Mouse (Mus musculus) hindbrain, postnatal 0 days (tissue): ENCODE data around the gene Gnai2. TPM values are rescaled to one million over a fixed set of nuclear protein-coding genes. Genes with fewer than 3 reads are reported as not detected.
"Not testable (repeated sequence)": the region's sequence is repeated elsewhere in the genome, so short reads cannot be mapped to it uniquely, and the experiment has no call there.

ENCODE experiments used
- ATAC-seq: fragments of 200-750 bp; cut with Nextera tagmentation; 2 replicates; pipeline ENCODE4 v1.8.0; 2017; ENCODE audit warnings: mild to moderate bottlenecking, moderate TSS enrichment, moderate library complexity
- DNase-seq: peaks from one replicate; pipeline ENCODE4 v3.0.0-alpha.2; 2015; ENCODE audit warnings: low spot score
- H3K27ac ChIP-seq: fragments of 300-500 bp; sonication (generic); 2 replicates; pipeline ENCODE4 v1.5.1; 2014; ENCODE audit warnings: mild to moderate bottlenecking
- H3K27me3 ChIP-seq: fragments of 300-500 bp; sonication (generic); 2 replicates; pipeline ENCODE4 v1.6.1; 2014; ENCODE audit warnings: low read length, mixed read lengths; ENCODE audit not compliant: insufficient read depth
- H3K36me3 ChIP-seq: fragments of 300-500 bp; sonication (generic); 2 replicates; pipeline ENCODE4 v1.6.1; 2014; ENCODE audit warnings: low read length, mixed read lengths; ENCODE audit not compliant: insufficient read depth
- H3K4me1 ChIP-seq: fragments of 300-500 bp; sonication (generic); 2 replicates; pipeline ENCODE4 v1.6.1; 2014; ENCODE audit warnings: antibody characterized with exemption, low read length, mixed read lengths; ENCODE audit not compliant: insufficient read depth
- H3K4me2 ChIP-seq: fragments of 300-500 bp; sonication (generic); 2 replicates; pipeline ENCODE4 v1.6.1; 2014; ENCODE audit warnings: low read depth, mild to moderate bottlenecking, low read length, moderate library complexity, mixed read lengths
- H3K4me3 ChIP-seq: fragments of 300-500 bp; sonication (generic); 2 replicates; pipeline ENCODE4 v1.5.1; 2014; ENCODE audit warnings: low read length
- H3K9ac ChIP-seq: fragments of 300-500 bp; sonication (generic); replicated peaks from 2 replicates; pipeline ENCODE4 v1.6.1; 2014; ENCODE audit warnings: mild to moderate bottlenecking, low read length, moderate library complexity, mixed read lengths
- H3K9me3 ChIP-seq: fragments of 300-500 bp; sonication (generic); 2 replicates; pipeline ENCODE4 v1.6.1; 2016; ENCODE audit warnings: low read length, mixed read lengths
- CTCF ChIP-seq: IDR thresholded peaks from 2 replicates; pipeline ENCODE4 v1.5.1; 2016; ENCODE audit warnings: antibody characterized with exemption, control low read depth, low read depth
- WGBS: fragments of 180-500 bp; shearing (Covaris S2); extraction: QIAGEN DNeasy Blood & Tissue Kit; methylation state at CpG from one replicate; pipeline ENCODE4 v1.1.7; 2014; 5-methylcytosine and 5-hydroxymethylcytosine counted together
- polyA plus RNA-seq: library from polyadenylated mRNA; unstranded; fragments of >200 nt; fragmentation: Nextera tagmentation; extraction: Ambion mirVana; gene quantifications from 2 replicates; pipeline ENCODE4 v1.2.1, GENCODE M21; 2015
- total RNA-seq: library from RNA; depleted of rRNA; stranded (reverse); fragments of >200 nt; gene quantifications from 2 replicates; pipeline ENCODE4 v1.2.3, GENCODE M21; 2014; rRNA removed

Gene Gnai2
- total and polyA plus RNA-seq, 2 experiments from 2014 or later: 287 to 334 TPM

- Histone ChIP-seq H3K4me1 (peaks cover 29% of the 10 kb centered on the region), H3K4me2 (no peak overlapping the region), H3K9me3 (no peaks in the 10 kb centered on the region), H3K27ac (no peak overlapping the region), H3K36me3 (peaks cover 19% of the 10 kb centered on the region; the same call in 1 of the 2 replicates), H3K4me3 (no peak overlapping the region), H3K27me3 (no peaks in the 10 kb centered on the region), H3K9ac (no peak overlapping the region)
- DNase-seq (no peak), ATAC-seq (no peak)
- no peak for TF ChIP-seq CTCF
- WGBS: 64% methylated on average over 3 of the region's 3 CpGs
These were observed 68.3 kb downstream of the Gnai2 start for GRCm38 (mm10) chr9:107566855-107567254.

GRCm38 (mm10) chr9:107566041-107566709, 69.0 kb downstream of the Gnai2 start:
- H3K9ac ChIP-seq: no peak overlapping the region
- H3K27me3 ChIP-seq: no peaks in the 10 kb centered on the region
- no peaks in the 10 kb centered on the region for H3K9me3 ChIP-seq
- peak; percentile 82 for DNase-seq
- no peak overlapping the region for H3K4me2 ChIP-seq
- H3K4me1 ChIP-seq: peaks cover 29% of the 10 kb centered on the region
- peak overlapping the region; percentile 70; the same call in 1 of the 2 replicates for H3K27ac ChIP-seq
- H3K36me3 ChIP-seq: peaks cover 19% of the 10 kb centered on the region; the same call in 1 of the 2 replicates
- peak; percentile 87 for TF ChIP-seq CTCF
- no peak for ATAC-seq
- no peak overlapping the region for H3K4me3 ChIP-seq
- 56% methylated on average over 15 of the region's 15 CpGs for WGBS

- not testable (repeated sequence) for ATAC-seq, H3K27me3 ChIP-seq, DNase-seq, H3K9ac ChIP-seq, H3K4me3 ChIP-seq, H3K9me3 ChIP-seq, H3K4me2 ChIP-seq, H3K27ac ChIP-seq
- H3K36me3 ChIP-seq: peaks cover 19% of the 10 kb centered on the region; the same call in 1 of the 2 replicates
- H3K4me1 ChIP-seq: peaks cover 25% of the 10 kb centered on the region
- WGBS: 47% methylated on average over 5 of the region's 5 CpGs
These were observed 69.6 kb downstream of the Gnai2 start for GRCm38 (mm10) chr9:107565556-107565955.

Other genes with a start within 250 kb of the Gnai2 start
- 108 and 134 TPM in 2 replicates for gene Cacna2d2, start 235.8 kb downstream of the Gnai2 start, total RNA-seq
- 7.1 and 7.6 TPM in 2 replicates for gene Cacna2d2, start 235.8 kb downstream of the Gnai2 start, polyA plus RNA-seq
- gene Tmem115, start 101.4 kb downstream of the Gnai2 start, total RNA-seq: 72.6 and 78.4 TPM in 2 replicates
- 51.6 and 52.3 TPM in 2 replicates for gene Tmem115, start 101.4 kb downstream of the Gnai2 start, polyA plus RNA-seq
- gene Cyb561d2, start 93.2 kb downstream of the Gnai2 start, total RNA-seq: 56.5 and 69.3 TPM in 2 replicates
- gene Cyb561d2, start 93.2 kb downstream of the Gnai2 start, polyA plus RNA-seq: 52.9 and 53.5 TPM in 2 replicates
- 58.6 and 70.5 TPM in 2 replicates for gene Nprl2, start 93.1 kb downstream of the Gnai2 start, total RNA-seq
- 53.0 and 54.6 TPM in 2 replicates for gene Nprl2, start 93.1 kb downstream of the Gnai2 start, polyA plus RNA-seq
- gene Zmynd10, start 88.1 kb downstream of the Gnai2 start, total RNA-seq: 1.8 and 10.9 TPM in 2 replicates
- gene Zmynd10, start 88.1 kb downstream of the Gnai2 start, polyA plus RNA-seq: 3.5 and 3.7 TPM in 2 replicates
- gene Rassf1, start 83.8 kb downstream of the Gnai2 start, total RNA-seq: 17.6 and 20.2 TPM in 2 replicates
- gene Rassf1, start 83.8 kb downstream of the Gnai2 start, polyA plus RNA-seq: 30.3 and 31.0 TPM in 2 replicates
- 128 and 142 TPM in 2 replicates for gene Tusc2, start 72.1 kb downstream of the Gnai2 start, total RNA-seq
- gene Tusc2, start 72.1 kb downstream of the Gnai2 start, polyA plus RNA-seq: 115 and 119 TPM in 2 replicates
- gene Hyal2, start 67.4 kb downstream of the Gnai2 start, total RNA-seq: 59.8 and 75.3 TPM in 2 replicates
- 39.8 and 40.6 TPM in 2 replicates for gene Hyal2, start 67.4 kb downstream of the Gnai2 start, polyA plus RNA-seq
- gene Hyal1, start 58.4 kb downstream of the Gnai2 start, total RNA-seq: 3.4 and 7.7 TPM in 2 replicates
- 3.3 and 4.9 TPM in 2 replicates for gene Hyal1, start 58.4 kb downstream of the Gnai2 start, polyA plus RNA-seq
- 29.9 and 32.8 TPM in 2 replicates for gene Naa80, start 56.5 kb downstream of the Gnai2 start, total RNA-seq
- gene Naa80, start 56.5 kb downstream of the Gnai2 start, polyA plus RNA-seq: 17.8 and 19.4 TPM in 2 replicates
- 3.3 and 4.9 TPM in 2 replicates for gene Hyal3, start 54.5 kb downstream of the Gnai2 start, total RNA-seq
- 1.7 and 1.9 TPM in 2 replicates for gene Hyal3, start 54.5 kb downstream of the Gnai2 start, polyA plus RNA-seq
- gene Ifrd2, start 47.7 kb downstream of the Gnai2 start, total RNA-seq: 7.6 and 10.9 TPM in 2 replicates
- gene Ifrd2, start 47.7 kb downstream of the Gnai2 start, polyA plus RNA-seq: 9.0 and 9.3 TPM in 2 replicates
- gene Sema3b, start 26.1 kb downstream of the Gnai2 start, total RNA-seq: 11.2 and 14.6 TPM in 2 replicates
- 8.3 and 9.0 TPM in 2 replicates for gene Sema3b, start 26.1 kb downstream of the Gnai2 start, polyA plus RNA-seq
- gene Slc38a3, start 34.2 kb upstream of the Gnai2 start, total RNA-seq: 102 and 134 TPM in 2 replicates
- gene Slc38a3, start 34.2 kb upstream of the Gnai2 start, polyA plus RNA-seq: 52.1 and 54.5 TPM in 2 replicates
- 0.52 TPM in 1 of 2 replicates, not detected in the other for gene Gnat1, start 44.3 kb upstream of the Gnai2 start, total RNA-seq
- gene Gnat1, start 44.3 kb upstream of the Gnai2 start, polyA plus RNA-seq: 2.4 and 2.7 TPM in 2 replicates
- gene Sema3f, start 75.1 kb upstream of the Gnai2 start, total RNA-seq: 65.4 and 81.3 TPM in 2 replicates
- 7.5 and 8.7 TPM in 2 replicates for gene Sema3f, start 75.1 kb upstream of the Gnai2 start, polyA plus RNA-seq
- gene Rbm5, start 135.6 kb upstream of the Gnai2 start, total RNA-seq: 85.5 and 149 TPM in 2 replicates
- gene Rbm5, start 135.6 kb upstream of the Gnai2 start, polyA plus RNA-seq: 142 and 148 TPM in 2 replicates
- gene Rbm6, start 237.9 kb upstream of the Gnai2 start, total RNA-seq: 58.4 and 62.3 TPM in 2 replicates
- gene Rbm6, start 237.9 kb upstream of the Gnai2 start, polyA plus RNA-seq: 55.0 and 57.2 TPM in 2 replicates